Mouse (Mus musculus): Measurements from ENCODE around the gene Ddr1. TPM values are rescaled to one million over a fixed set of nuclear protein-coding genes. Genes with fewer than 3 reads are reported as not detected.

Ddr1 gene
- polyA plus RNA-seq, 1 experiment, result 44.9 TPM

DNA sequence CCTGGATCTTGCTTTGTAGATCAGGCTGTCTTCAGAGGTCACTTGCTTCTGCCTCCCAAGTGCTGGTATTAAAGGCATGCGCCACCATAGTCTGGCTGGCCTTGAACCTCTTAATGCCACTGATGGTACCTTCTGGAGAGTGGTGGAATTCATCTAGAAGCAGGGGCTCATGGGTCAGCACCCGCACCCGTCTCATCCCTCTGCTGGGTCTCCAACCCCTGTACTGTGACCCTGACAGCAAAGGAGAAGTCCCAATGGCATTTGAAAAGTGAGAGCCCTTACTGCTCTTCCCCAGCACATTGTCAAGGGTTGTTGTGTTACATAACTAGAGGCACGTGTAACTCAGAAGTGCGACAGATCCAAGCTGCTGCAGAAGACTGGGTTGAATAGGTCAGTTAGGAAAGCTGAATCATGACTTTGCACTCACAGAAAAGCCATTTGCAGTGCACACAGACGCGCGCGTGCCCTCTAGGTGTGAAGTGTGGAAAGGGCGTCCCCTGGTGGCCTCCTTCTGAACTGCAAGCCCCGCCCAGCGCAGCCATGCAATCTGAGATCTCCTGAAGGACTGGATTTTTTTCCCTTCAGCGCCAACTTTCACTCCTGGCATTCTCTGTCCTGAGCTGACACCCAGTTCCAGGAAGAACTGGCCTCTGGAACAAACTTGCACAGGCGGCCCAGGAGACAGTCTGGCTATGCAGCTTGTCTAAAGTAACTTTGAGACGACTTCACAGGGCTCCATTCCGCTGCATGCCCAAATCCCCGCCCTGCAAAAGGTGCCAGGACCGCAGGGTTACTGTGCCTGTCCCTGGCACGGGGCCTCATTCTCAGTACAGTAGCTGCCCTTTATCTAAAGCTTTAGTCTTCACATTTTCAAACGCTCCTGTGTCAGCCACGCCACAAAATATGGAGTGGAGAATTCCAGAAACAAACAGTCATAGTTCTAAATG lies 21.1 kb upstream of the Ddr1 start:
- no peak overlapping the region for H3K4me3 ChIP-seq (ENCODE audit: insufficient read depth, low read length)
- TF ChIP-seq CTCF (IDR thresholded peaks at IDR 0.05; ENCODE audit: extremely low read depth, insufficient read depth, low read length) (peak; percentile 97), POLR2A (IDR thresholded peaks at IDR 0.05; ENCODE audit: extremely low read depth, insufficient read depth, low read length) (no peak)
- no peak overlapping the region for H3K27ac ChIP-seq (ENCODE audit: insufficient read depth, low read length)
- no peaks in the 10 kb centered on the region; the same call in 1 of the 2 replicates for H3K4me1 ChIP-seq (ENCODE audit: control insufficient read depth, insufficient read depth, low read length)

- H3K4me3 ChIP-seq (ENCODE audit: insufficient read depth, low read length), result no peak overlapping the region
- no peak overlapping the region for H3K27ac ChIP-seq (ENCODE audit: insufficient read depth, low read length)
- H3K4me1 ChIP-seq (ENCODE audit: control insufficient read depth, insufficient read depth, low read length), result no peaks in the 10 kb centered on the region; the same call in 1 of the 2 replicates
- TF ChIP-seq POLR2A (IDR thresholded peaks at IDR 0.05; ENCODE audit: extremely low read depth, insufficient read depth, low read length) (no peak), CTCF (IDR thresholded peaks at IDR 0.05; ENCODE audit: extremely low read depth, insufficient read depth, low read length) (no peak)
Measured at GRCm38 (mm10) chr17:35721676-35722075, 17.3 kb upstream of the Ddr1 start.

- TF ChIP-seq POLR2A (IDR thresholded peaks at IDR 0.05; ENCODE audit: extremely low read depth, insufficient read depth, low read length) (no peak), CTCF (IDR thresholded peaks at IDR 0.05; ENCODE audit: extremely low read depth, insufficient read depth, low read length) (no peak)
- H3K4me3 ChIP-seq (ENCODE audit: insufficient read depth, low read length), result no peak overlapping the region
- H3K4me1 ChIP-seq (ENCODE audit: control insufficient read depth, insufficient read depth, low read length), result no peaks in the 10 kb centered on the region
- no peak overlapping the region for H3K27ac ChIP-seq (ENCODE audit: insufficient read depth, low read length)
Measured at GRCm38 (mm10) chr17:35720340-35720727, 15.9 kb upstream of the Ddr1 start.

GRCm38 (mm10) chr17:35719616-35720339 lies 15.4 kb upstream of the Ddr1 start:
- H3K4me3 ChIP-seq (ENCODE audit: insufficient read depth, low read length), result no peak overlapping the region
- no peaks in the 10 kb centered on the region for H3K4me1 ChIP-seq (ENCODE audit: control insufficient read depth, insufficient read depth, low read length)
- H3K27ac ChIP-seq (ENCODE audit: insufficient read depth, low read length), result no peak overlapping the region
- TF ChIP-seq POLR2A (IDR thresholded peaks at IDR 0.05; ENCODE audit: extremely low read depth, insufficient read depth, low read length) (no peak), CTCF (IDR thresholded peaks at IDR 0.05; ENCODE audit: extremely low read depth, insufficient read depth, low read length) (0 out of 2 replicates have a peak, but pooled peaks have one; percentile 9)

DNA sequence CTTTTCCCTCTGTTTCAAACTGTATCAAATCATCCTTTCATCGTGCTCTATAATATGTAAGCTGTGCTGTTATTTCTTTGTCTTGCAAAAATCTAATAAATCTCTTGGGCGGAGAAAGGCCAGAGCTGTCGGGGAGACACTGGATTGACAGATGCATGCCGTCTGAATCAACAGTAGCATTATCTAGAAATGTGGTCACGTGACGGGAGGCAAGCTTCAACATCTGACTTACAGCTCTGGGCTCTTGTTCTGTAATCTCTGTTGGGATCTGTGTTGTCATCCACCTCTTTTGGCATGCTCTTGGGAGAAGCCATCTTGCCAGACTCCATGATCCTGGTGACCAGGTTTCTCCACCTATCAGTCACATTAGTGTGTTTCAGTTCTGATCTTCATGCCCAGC lies 12.7 kb upstream of the Ddr1 start:
- TF ChIP-seq CTCF (IDR thresholded peaks at IDR 0.05; ENCODE audit: extremely low read depth, insufficient read depth, low read length) (no peak), POLR2A (IDR thresholded peaks at IDR 0.05; ENCODE audit: extremely low read depth, insufficient read depth, low read length) (no peak)
- Histone ChIP-seq H3K4me3 (ENCODE audit: insufficient read depth, low read length) (no peak overlapping the region), H3K4me1 (ENCODE audit: control insufficient read depth, insufficient read depth, low read length) (no peaks in the 10 kb centered on the region), H3K27ac (ENCODE audit: insufficient read depth, low read length) (no peak overlapping the region)

GRCm38 (mm10) chr17:35716114-35716513 lies 11.7 kb upstream of the Ddr1 start:
- no peak overlapping the region for H3K27ac ChIP-seq (ENCODE audit: insufficient read depth, low read length)
- no peaks in the 10 kb centered on the region for H3K4me1 ChIP-seq (ENCODE audit: control insufficient read depth, insufficient read depth, low read length)
- no peak for TF ChIP-seq POLR2A (IDR thresholded peaks at IDR 0.05; ENCODE audit: extremely low read depth, insufficient read depth, low read length)
- TF ChIP-seq CTCF (IDR thresholded peaks at IDR 0.05; ENCODE audit: extremely low read depth, insufficient read depth, low read length), result no peak
- H3K4me3 ChIP-seq (ENCODE audit: insufficient read depth, low read length), result no peak overlapping the region

GRCm38 (mm10) chr17:35710705-35711347 lies 6.4 kb upstream of the Ddr1 start:
- Histone ChIP-seq H3K27ac (ENCODE audit: insufficient read depth, low read length) (no peak overlapping the region), H3K4me3 (ENCODE audit: insufficient read depth, low read length) (no peak overlapping the region), H3K4me1 (ENCODE audit: control insufficient read depth, insufficient read depth, low read length) (no peaks in the 10 kb centered on the region)
- TF ChIP-seq CTCF (IDR thresholded peaks at IDR 0.05; ENCODE audit: extremely low read depth, insufficient read depth, low read length) (no peak), POLR2A (IDR thresholded peaks at IDR 0.05; ENCODE audit: extremely low read depth, insufficient read depth, low read length) (no peak)

DNA sequence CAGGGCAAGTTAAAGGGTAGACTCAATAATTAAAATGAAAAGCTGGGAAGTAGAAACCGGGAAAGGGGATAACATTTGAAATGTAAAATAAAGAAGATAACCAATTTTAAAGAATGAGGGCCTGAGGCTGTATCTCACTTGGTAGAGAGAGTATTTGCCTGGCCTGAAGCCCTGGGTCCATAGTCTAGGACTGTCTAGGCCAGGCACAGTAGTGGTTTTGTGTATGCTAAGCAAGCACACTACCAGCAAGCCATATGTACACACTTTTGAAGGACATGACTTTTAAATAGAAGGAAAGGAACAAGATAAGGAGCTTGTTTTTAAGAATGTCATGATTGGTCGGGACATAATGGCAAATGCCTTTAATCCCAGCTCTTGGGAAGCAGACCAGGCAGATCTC lies 4.2 kb upstream of the Ddr1 start:
- Histone ChIP-seq H3K4me3 (ENCODE audit: insufficient read depth, low read length) (no peak overlapping the region), H3K4me1 (ENCODE audit: control insufficient read depth, insufficient read depth, low read length) (peaks cover 2% of the 10 kb centered on the region; the same call in 1 of the 2 replicates), H3K27ac (ENCODE audit: insufficient read depth, low read length) (no peak overlapping the region)
- no peak for TF ChIP-seq CTCF (IDR thresholded peaks at IDR 0.05; ENCODE audit: extremely low read depth, insufficient read depth, low read length)
- no peak for TF ChIP-seq POLR2A (IDR thresholded peaks at IDR 0.05; ENCODE audit: extremely low read depth, insufficient read depth, low read length)

- Histone ChIP-seq H3K27ac (ENCODE audit: insufficient read depth, low read length) (no peak overlapping the region), H3K4me1 (ENCODE audit: control insufficient read depth, insufficient read depth, low read length) (peaks cover 2% of the 10 kb centered on the region; the same call in 1 of the 2 replicates), H3K4me3 (ENCODE audit: insufficient read depth, low read length) (no peak overlapping the region)
- TF ChIP-seq CTCF (IDR thresholded peaks at IDR 0.05; ENCODE audit: extremely low read depth, insufficient read depth, low read length) (no peak), POLR2A (IDR thresholded peaks at IDR 0.05; ENCODE audit: extremely low read depth, insufficient read depth, low read length) (no peak)
Measured at GRCm38 (mm10) chr17:35707929-35708328, 3.5 kb upstream of the Ddr1 start.

Data from cortical plate, adult 2 months (tissue).